Mouse (Mus musculus) subcutaneous adipose tissue, adult 2 months (tissue): Measurements from ENCODE around the gene Svs3b. TPM values are rescaled to one million over a fixed set of nuclear protein-coding genes. Genes with fewer than 3 reads are reported as not detected.

Experiments used
- polyA plus RNA-seq: library from polyadenylated mRNA; depleted of rRNA; stranded (reverse); fragments of >200 nt; gene quantifications from 2 replicates; pipeline ENCODE4 v1.2.3, GENCODE M21; 2012; ENCODE audit warnings: low replicate concordance; rRNA removed

The Svs3b gene
- 0.17 TPM in 1 of 2 replicates, not detected in the other for polyA plus RNA-seq

DNA sequence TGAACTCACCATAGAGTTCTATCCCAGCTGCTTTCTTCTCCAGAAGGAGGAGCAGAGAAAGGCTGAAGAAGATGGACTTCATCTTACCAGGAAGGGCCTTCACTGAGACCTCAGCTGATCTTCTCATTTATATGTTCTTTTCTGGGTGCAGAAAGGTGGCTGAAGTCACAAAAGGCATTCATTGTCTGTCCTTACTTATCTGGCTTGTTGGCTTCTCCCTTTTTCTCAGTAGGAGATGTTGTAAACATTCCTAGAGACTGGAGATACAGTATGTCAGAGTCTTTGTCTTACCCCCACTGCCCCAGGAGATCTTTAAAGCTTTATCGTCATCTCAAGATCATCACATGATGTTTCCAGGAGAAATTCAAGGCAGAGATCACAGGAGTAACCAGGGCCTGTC lies at the start of gene Svs3b:
Svs3b (minus strand) TSS at position 101 of the 400 bp plus-strand sequence.

DNA sequence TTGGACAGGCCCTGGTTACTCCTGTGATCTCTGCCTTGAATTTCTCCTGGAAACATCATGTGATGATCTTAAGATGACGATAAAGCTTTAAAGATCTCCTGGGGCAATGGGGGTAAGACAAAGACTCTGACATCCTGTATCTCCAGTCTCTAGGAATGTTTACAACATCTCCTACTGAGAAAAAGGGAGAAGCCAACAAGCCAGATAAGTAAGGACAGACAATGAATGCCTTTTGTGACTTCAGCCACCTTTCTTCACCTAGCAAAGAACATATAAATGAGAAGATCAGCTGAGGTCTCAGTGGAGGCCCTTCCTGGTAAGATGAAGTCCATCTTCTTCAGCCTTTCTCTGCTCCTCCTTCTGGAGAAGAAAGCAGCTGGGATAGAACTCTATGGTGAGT lies 32.5 kb upstream of the Svs3b start, which contains the start of gene Svs3a:
Svs3a (plus strand) TSS at position 301 of the 400 bp plus-strand sequence.

GRCm38 (mm10) chr2:164278359-164278758 lies 21.9 kb upstream of the Svs3b start, which contains the start of gene Svs4:
TSS of gene Svs4 (minus strand) at chr2:164278459.

DNA sequence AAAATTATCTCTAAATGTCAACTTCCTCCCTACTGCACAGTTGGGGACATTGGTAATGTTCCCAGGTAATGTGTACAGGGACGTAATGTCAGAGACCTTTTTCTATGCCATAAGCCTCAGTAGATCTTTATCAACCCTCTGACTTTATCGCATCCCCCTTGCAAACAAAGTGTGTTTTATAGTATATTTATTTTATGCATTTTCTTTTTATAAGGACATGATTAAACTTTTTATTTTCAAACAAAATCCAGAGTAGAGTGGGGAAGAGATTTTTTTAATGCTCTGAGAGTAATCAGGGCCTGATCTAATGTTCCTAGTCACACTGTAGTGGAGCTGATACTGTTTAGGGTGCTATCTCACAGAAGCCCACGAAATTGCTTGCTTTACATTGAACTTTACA lies 18.1 kb downstream of the Svs3b start, which contains the start of gene Svs2:
Svs2 (minus strand) TSS at position 101 of the 400 bp plus-strand sequence.

GRCm38 (mm10) chr2:164221522-164221921 lies 34.9 kb downstream of the Svs3b start, which contains the start of gene Wfdc15b:
TSS of gene Wfdc15b (minus strand) at chr2:164221660.

Other genes with a start within 250 kb of the Svs3b start
- gene Pabpc1l, start 231.2 kb downstream of the Svs3b start, polyA plus RNA-seq, result 1.1 and 3.3 TPM in 2 replicates
- gene Stk4, start 186.3 kb downstream of the Svs3b start, polyA plus RNA-seq, result 11.5 and 16.5 TPM in 2 replicates
- gene Tomm34, start 185.5 kb downstream of the Svs3b start, polyA plus RNA-seq, result 49.5 and 50.0 TPM in 2 replicates
- 0.22 TPM in 1 of 2 replicates, not detected in the other for gene Kcns1, start 85.5 kb downstream of the Svs3b start, polyA plus RNA-seq
- not detected in 2 replicates for gene Wfdc5, start 73.9 kb downstream of the Svs3b start, polyA plus RNA-seq
- 0.40 and 1.9 TPM in 2 replicates for gene Wfdc12, start 66.0 kb downstream of the Svs3b start, polyA plus RNA-seq
- not detected in 2 replicates for gene Wfdc15a, start 56.5 kb downstream of the Svs3b start, polyA plus RNA-seq
- 18.1 TPM in 1 of 2 replicates, not detected in the other for gene Wfdc15b, start 35.0 kb downstream of the Svs3b start, polyA plus RNA-seq
- 0.80 TPM in 1 of 2 replicates, not detected in the other for gene Svs2, start 18.2 kb downstream of the Svs3b start, polyA plus RNA-seq
- 2.5 TPM in 1 of 2 replicates, not detected in the other for gene Svs4, start 21.8 kb upstream of the Svs3b start, polyA plus RNA-seq
- 0.39 TPM in 1 of 2 replicates, not detected in the other for gene Svs3a, start 32.6 kb upstream of the Svs3b start, polyA plus RNA-seq
- not detected in 2 replicates for gene Svs6, start 60.1 kb upstream of the Svs3b start, polyA plus RNA-seq
- gene Svs5, start 76.1 kb upstream of the Svs3b start, polyA plus RNA-seq, result 0.23 and 8.3 TPM in 2 replicates
- gene Slpi, start 132.5 kb upstream of the Svs3b start, polyA plus RNA-seq, result 12.5 and 17.4 TPM in 2 replicates
- not detected in 2 replicates for gene Rbpjl, start 146.5 kb upstream of the Svs3b start, polyA plus RNA-seq
- gene Matn4, start 148.5 kb upstream of the Svs3b start, polyA plus RNA-seq, result 0.42 and 1.4 TPM in 2 replicates
- 23.4 and 58.2 TPM in 2 replicates for gene Sdc4, start 187.2 kb upstream of the Svs3b start, polyA plus RNA-seq
- gene Sys1, start 200.3 kb upstream of the Svs3b start, polyA plus RNA-seq, result 92.6 and 114 TPM in 2 replicates
- 9.2 and 40.8 TPM in 2 replicates for gene Gm20458, start 204.3 kb upstream of the Svs3b start, polyA plus RNA-seq
- not detected in 2 replicates for gene Trp53tg5, start 217.1 kb upstream of the Svs3b start, polyA plus RNA-seq
- gene Dbndd2, start 229.5 kb upstream of the Svs3b start, polyA plus RNA-seq, result 55.8 and 81.1 TPM in 2 replicates
- 101 and 156 TPM in 2 replicates for gene Pigt, start 240.9 kb upstream of the Svs3b start, polyA plus RNA-seq